Mouse (Mus musculus) CH12.LX (cell line): ENCODE measurements around the gene Ntn1. TPM values are rescaled to one million over a fixed set of nuclear protein-coding genes. Genes with fewer than 3 reads are reported as not detected.

Experiments used
- DNase-seq: peaks from one replicate; pipeline ENCODE4 v3.0.0-alpha.2; 2013; ENCODE audit errors: extremely low read depth
- H3K27ac ChIP-seq: 2 replicates; pipeline ENCODE4 v1.5.1; 2012; ENCODE audit warnings: low read depth, mild to moderate bottlenecking, control low read depth, moderate library complexity; ENCODE audit not compliant: insufficient read depth
- H3K27me3 ChIP-seq: replicated peaks from 2 replicates; pipeline ENCODE3; 2012; ENCODE audit warnings: inconsistent platforms
- H3K36me3 ChIP-seq, 2 experiments: replicated peaks in 1 of 2; 2 replicates each; pipeline versions ENCODE3 to v1.6.1; 2012; ENCODE audit warnings: inconsistent platforms in 1 of 2, low read length in 1 of 2, mild to moderate bottlenecking in 1 of 2, mixed read lengths in 1 of 2, moderate library complexity in 1 of 2; ENCODE audit not compliant: control insufficient read depth in 1 of 2, insufficient read depth in 1 of 2
- H3K4me1 ChIP-seq, 2 experiments: 2 replicates each; pipeline ENCODE4 v1.6.1; 2012; ENCODE audit warnings: inconsistent platforms in 1 of 2, moderate library complexity in 1 of 2; ENCODE audit not compliant: insufficient read depth in 2 of 2, control insufficient read depth in 1 of 2
- H3K4me2 ChIP-seq: 2 replicates; pipeline ENCODE4 v1.6.1; 2012; ENCODE audit warnings: low read depth, mild to moderate bottlenecking, control low read depth; ENCODE audit not compliant: poor library complexity, insufficient read depth, severe bottlenecking
- H3K4me3 ChIP-seq, 3 experiments: fragments of 150-350 bp in 1 of 3; sonication (generic) in 1 of 3; replicated peaks in 1 of 3; 2 replicates each; pipeline versions ENCODE3 to v1.5.1; 2011 to 2012; ENCODE audit warnings: low read depth in 2 of 3, low read length in 2 of 3, mild to moderate bottlenecking in 2 of 3, moderate library complexity in 2 of 3, control low read depth in 1 of 3, improper control_type of control experiment in 1 of 3, inconsistent platforms in 1 of 3, mixed read lengths in 1 of 3; ENCODE audit not compliant: poor library complexity in 1 of 3
- H3K79me2 ChIP-seq: replicated peaks from 2 replicates; pipeline ENCODE4 v1.6.1; 2012; ENCODE audit warnings: mild to moderate bottlenecking, moderate library complexity; ENCODE audit not compliant: control insufficient read depth, poor library complexity, insufficient read depth, severe bottlenecking; ENCODE audit errors: extremely low read depth
- H3K9ac ChIP-seq: 2 replicates; pipeline ENCODE4 v1.6.1; 2012; ENCODE audit warnings: low read depth, mild to moderate bottlenecking, control low read depth, moderate library complexity; ENCODE audit not compliant: insufficient read depth
- H3K9me3 ChIP-seq: replicated peaks from 2 replicates; pipeline ENCODE3; 2012; ENCODE audit warnings: low read length, inconsistent platforms, mixed read lengths
- CHD1 ChIP-seq: IDR thresholded peaks from 2 replicates; pipeline ENCODE4 v1.6.1; 2012; ENCODE audit warnings: low read depth, low read length, improper control_type of control experiment, inconsistent platforms
- CTCF ChIP-seq, 2 experiments: IDR thresholded peaks in 1 of 2; conservative IDR thresholded peaks in 1 of 2; 2 replicates each; pipeline ENCODE4 v1.5.1; 2011 to 2012; ENCODE audit warnings: low read depth in 2 of 2, low read length in 2 of 2, improper control_type of control experiment in 1 of 2, inconsistent platforms in 1 of 2, mild to moderate bottlenecking in 1 of 2, moderate library complexity in 1 of 2
- E2F4 ChIP-seq: IDR thresholded peaks from 2 replicates; pipeline ENCODE4 v1.6.1; 2011; ENCODE audit warnings: low read depth, low read length, improper control_type of control experiment; ENCODE audit not compliant: insufficient replicate concordance
- EP300 ChIP-seq: IDR thresholded peaks from 2 replicates; pipeline ENCODE4 v1.6.1; 2011; ENCODE audit warnings: low read length, improper control_type of control experiment
- GABPA ChIP-seq: IDR thresholded peaks from 2 replicates; pipeline ENCODE4 v1.6.1; 2012; ENCODE audit warnings: low read depth, low read length, improper control_type of control experiment, inconsistent platforms; ENCODE audit not compliant: insufficient replicate concordance
- HCFC1 ChIP-seq: IDR thresholded peaks from 2 replicates; pipeline ENCODE4 v1.6.1; 2012; ENCODE audit warnings: low read depth, mild to moderate bottlenecking, inconsistent platforms, low read length, improper control_type of control experiment
- JUND ChIP-seq: conservative IDR thresholded peaks from 2 replicates; pipeline ENCODE4 v1.6.1; 2011; ENCODE audit warnings: low read depth, low read length, improper control_type of control experiment
- KAT2A ChIP-seq: IDR thresholded peaks from 2 replicates; pipeline ENCODE4 v1.6.1; 2012; ENCODE audit warnings: low read length, improper control_type of control experiment, inconsistent platforms; ENCODE audit not compliant: insufficient replicate concordance
- MAZ ChIP-seq: IDR thresholded peaks from 2 replicates; pipeline ENCODE4 v1.6.1; 2012; ENCODE audit warnings: low read depth, mild to moderate bottlenecking, inconsistent platforms, low read length, improper control_type of control experiment, moderate library complexity
- MXI1 ChIP-seq: IDR thresholded peaks from 2 replicates; pipeline ENCODE4 v1.6.1; 2011; ENCODE audit warnings: mild to moderate bottlenecking, low read depth, low read length, improper control_type of control experiment
- MYC ChIP-seq: IDR thresholded peaks from 2 replicates; pipeline ENCODE4 v1.6.1; 2011; ENCODE audit warnings: low read depth, mild to moderate bottlenecking, improper control_type of control experiment, low read length
- NRF1 ChIP-seq: IDR thresholded peaks from 2 replicates; pipeline ENCODE4 v1.6.1; 2014; ENCODE audit warnings: low read depth, mild to moderate bottlenecking, inconsistent platforms, low read length, improper control_type of control experiment, moderate library complexity
- POLR2A ChIP-seq: IDR thresholded peaks from 2 replicates; pipeline ENCODE4 v1.6.1; 2011; ENCODE audit warnings: low read depth, mild to moderate bottlenecking, improper control_type of control experiment, low read length
- POLR2AphosphoS2 ChIP-seq: IDR thresholded peaks from 2 replicates; pipeline ENCODE4 v1.6.1; 2011; ENCODE audit warnings: low read depth, low read length, improper control_type of control experiment
- RAD21 ChIP-seq: IDR thresholded peaks from 2 replicates; pipeline ENCODE4 v1.6.1; 2011; ENCODE audit warnings: low read depth, mild to moderate bottlenecking, low read length, improper control_type of control experiment, moderate library complexity
- RCOR1 ChIP-seq: conservative IDR thresholded peaks from 2 replicates; pipeline ENCODE4 v1.6.1; 2012; ENCODE audit warnings: low read depth, mild to moderate bottlenecking, inconsistent platforms, low read length, improper control_type of control experiment
- SMC3 ChIP-seq: IDR thresholded peaks from 2 replicates; pipeline ENCODE4 v1.6.1; 2011; ENCODE audit warnings: low read depth, low read length, improper control_type of control experiment
- UBTF ChIP-seq: IDR thresholded peaks from 2 replicates; pipeline ENCODE4 v1.6.1; 2012; ENCODE audit warnings: low read depth, mild to moderate bottlenecking, inconsistent platforms, low read length, improper control_type of control experiment, moderate library complexity
- USF1 ChIP-seq: IDR thresholded peaks from 2 replicates; pipeline ENCODE4 v1.6.1; 2014; ENCODE audit warnings: low read depth, mild to moderate bottlenecking, inconsistent platforms, low read length, improper control_type of control experiment
- USF2 ChIP-seq: conservative IDR thresholded peaks from 2 replicates; pipeline ENCODE4 v1.6.1; 2011; ENCODE audit warnings: low read depth, low read length, improper control_type of control experiment
- ZC3H11A ChIP-seq: IDR thresholded peaks from 2 replicates; pipeline ENCODE4 v1.6.1; 2012; ENCODE audit warnings: low read depth, mild to moderate bottlenecking, inconsistent platforms, low read length, improper control_type of control experiment
- ZNF384 ChIP-seq: IDR thresholded peaks from 2 replicates; pipeline ENCODE4 v1.6.1; 2012; ENCODE audit warnings: low read depth, low read length, improper control_type of control experiment, inconsistent platforms
- dilution Hi-C: fragments of 300-500 bp; cut with MboI; formaldehyde crosslinking; loops from 2 replicates; pipeline ENCODE4 v1.14.3; 2020; ENCODE audit warnings: low sequenced_read_pairs; ENCODE audit not compliant: extremely low pct_unique_long_range_greater_than_20kb, extremely low pct_ligation_motif_present
- in situ Hi-C: fragments of 300-500 bp; cut with MboI; formaldehyde crosslinking; loops from 3 replicates; pipeline ENCODE4 v1.14.3; 2019; ENCODE audit warnings: low sequenced_read_pairs, low pct_ligation_motif_present, low pct_unique_long_range_greater_than_20kb, mixed read lengths
- polyA plus RNA-seq: library from polyadenylated mRNA; unstranded; fragments of >175 nt; gene quantifications from 2 replicates; pipeline ENCODE4 v1.2.1, GENCODE M21; 2012; ENCODE audit warnings: low read depth; ENCODE audit not compliant: insufficient read length
- total RNA-seq, 2 experiments: library from RNA; depleted of rRNA; stranded (reverse); fragments of 300-350 nt in 1 of 2; fragments of >200 nt in 1 of 2; gene quantifications; 2 replicates each; pipeline ENCODE4 v1.2.3; 2012 to 2014

Gene Ntn1
- total and polyA plus RNA-seq, 3 experiments = 0.54 to 1.2 (median 0.59) TPM

DNA sequence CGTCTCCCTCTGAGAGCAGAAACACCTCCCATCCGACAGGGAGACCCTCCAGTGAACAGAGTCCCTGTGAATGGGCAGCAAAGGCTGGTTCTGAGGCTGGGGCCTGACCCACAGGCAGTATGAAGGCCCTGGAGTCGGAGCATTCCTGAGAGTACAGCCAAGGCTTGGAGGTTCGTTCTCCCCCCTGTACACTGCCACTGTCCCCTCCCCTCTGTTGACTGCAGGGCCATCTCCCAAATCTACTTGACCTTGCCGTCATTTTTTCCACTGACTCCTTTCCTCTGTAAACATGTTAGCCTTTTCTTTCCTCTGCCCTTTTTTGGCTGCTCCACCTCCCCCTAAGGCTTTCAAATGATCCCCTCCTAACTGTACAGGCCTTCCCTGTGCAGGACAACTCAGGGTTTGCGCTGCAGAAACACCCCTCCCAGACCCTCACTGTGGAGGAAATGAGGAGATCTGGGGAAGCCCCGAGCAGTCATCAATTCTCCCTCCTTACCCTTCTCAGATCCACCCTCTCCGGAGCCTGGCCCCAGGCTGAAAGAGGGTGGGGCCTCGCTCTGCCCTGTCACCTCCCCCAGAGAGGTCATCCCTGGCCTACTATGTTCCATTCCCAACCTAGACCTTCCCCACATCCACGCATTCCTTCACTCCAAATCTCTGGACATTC is 114.3 kb downstream of the Ntn1 start (continued):
- no peak for TF ChIP-seq USF2
- no peak for TF ChIP-seq RAD21
- TF ChIP-seq USF1 = no peak
- no peak for TF ChIP-seq CTCF (conservative IDR thresholded peaks at IDR 0.05 in 1 of 2, IDR thresholded peaks at IDR 0.05 in 1 of 2; ENCODE audit: low read depth in 2 of 2, low read length in 2 of 2)
- peak; percentile 82 for TF ChIP-seq EP300
- TF ChIP-seq HCFC1 = no peak
- TF ChIP-seq MXI1 = no peak
- no peak for TF ChIP-seq MYC
- TF ChIP-seq E2F4 = no peak
- TF ChIP-seq, all 38 proteins: peak for 9

DNA sequence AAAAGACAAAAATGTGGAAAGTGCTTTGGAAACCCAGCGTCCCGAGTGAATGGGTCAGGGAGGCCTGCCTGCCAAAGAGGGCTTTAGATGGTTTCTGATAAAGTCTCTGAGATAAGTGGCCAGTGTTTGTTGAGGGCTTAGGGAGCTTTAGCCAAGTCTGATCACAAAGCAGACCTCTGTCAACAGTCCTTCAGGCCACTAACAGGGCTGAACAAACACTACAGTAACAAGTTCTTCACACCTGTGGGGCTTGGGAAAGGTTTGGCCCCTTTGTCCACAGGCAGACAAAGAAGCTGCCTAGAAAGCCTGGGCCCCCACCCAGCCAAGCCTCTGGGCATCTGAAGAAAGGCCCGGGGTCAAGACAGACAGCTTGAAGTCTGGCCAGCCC is 114.9 kb downstream of the Ntn1 start:
- Histone ChIP-seq H3K4me2 (no peak overlapping the region), H3K9ac (no peak overlapping the region), H3K79me2 (no peaks in the 10 kb centered on the region), H3K9me3 (no peaks in the 10 kb centered on the region), H3K36me3 (no peaks in the 10 kb centered on the region), H3K4me3 (no peak overlapping the region), H3K4me1 (peaks cover 7 to 26% of the 10 kb centered on the region in 2 experiments; a peak in 3 of 4 replicates), H3K27ac (no peak overlapping the region), H3K27me3 (no peaks in the 10 kb centered on the region)
- dilution Hi-C loops = no loop called here
- DNase-seq = no peak
- TF ChIP-seq GABPA (no peak), JUND (no peak), POLR2A (no peak), MAZ (no peak), KAT2A (no peak), ZC3H11A (no peak), ZNF384 (no peak), CHD1 (no peak), POLR2AphosphoS2 (no peak), USF1 (no peak), RCOR1 (no peak), SMC3 (no peak), RAD21 (no peak), UBTF (no peak), NRF1 (no peak)
- in situ Hi-C loops = no loop called here
